Mouse (Mus musculus) C2C12 (cell line): ENCODE results near the gene C8g.

Experiments
- CTCF ChIP-seq: IDR thresholded peaks from one replicate; pipeline ENCODE4 v1.5.1; 2011; ENCODE audit not compliant: control insufficient read depth, insufficient read depth, insufficient read length
- MYOG ChIP-seq: IDR thresholded peaks from one replicate; pipeline ENCODE4 v1.6.1; 2011; ENCODE audit not compliant: control insufficient read depth, insufficient read length; ENCODE audit errors: extremely low read depth

DNA sequence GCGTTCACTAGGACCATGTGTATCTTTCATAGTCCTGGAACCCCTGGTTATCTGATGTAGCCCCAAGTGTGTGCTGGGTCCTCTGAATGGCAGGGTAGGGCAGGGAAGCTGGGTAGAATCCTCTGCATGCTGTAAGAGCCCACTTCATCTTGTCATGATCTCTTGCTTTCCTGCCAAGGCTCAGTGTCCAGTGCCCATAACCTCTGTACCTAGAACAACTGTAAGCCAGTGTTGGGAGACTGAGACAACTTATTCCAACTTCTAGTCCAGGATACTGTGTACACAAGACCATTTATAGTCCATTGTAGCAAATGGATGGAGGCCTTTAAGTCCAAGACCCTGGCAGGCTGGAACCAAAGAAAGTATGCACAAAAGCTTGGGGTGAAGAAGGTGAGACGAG, 36.3 kb downstream of the C8g start:
- TF ChIP-seq CTCF (no peak), MYOG (no peak)
